Mouse (Mus musculus) heart, postnatal 4 days (tissue): Measurements from ENCODE around the gene Rab11b. TPM values are rescaled to one million over a fixed set of nuclear protein-coding genes. Genes with fewer than 3 reads are reported as not detected.

ENCODE experiments used
- DNase-seq: peaks from one replicate; pipeline ENCODE4 v3.0.0; 2021
- total RNA-seq, 2 experiments: library from RNA; stranded (reverse); gene quantifications; 2 replicates each; pipeline ENCODE4 v1.2.3; 2021

Gene Rab11b
- 100 to 1,000 TPM; 333 to 343 TPM for total RNA-seq

GRCm38 (mm10) chr17:33760255-33761165 lies at the start of gene Rab11b:
TSS of gene Rab11b (minus strand) at chr17:33760530.
- DNase-seq, result peak; percentile 100

DNA sequence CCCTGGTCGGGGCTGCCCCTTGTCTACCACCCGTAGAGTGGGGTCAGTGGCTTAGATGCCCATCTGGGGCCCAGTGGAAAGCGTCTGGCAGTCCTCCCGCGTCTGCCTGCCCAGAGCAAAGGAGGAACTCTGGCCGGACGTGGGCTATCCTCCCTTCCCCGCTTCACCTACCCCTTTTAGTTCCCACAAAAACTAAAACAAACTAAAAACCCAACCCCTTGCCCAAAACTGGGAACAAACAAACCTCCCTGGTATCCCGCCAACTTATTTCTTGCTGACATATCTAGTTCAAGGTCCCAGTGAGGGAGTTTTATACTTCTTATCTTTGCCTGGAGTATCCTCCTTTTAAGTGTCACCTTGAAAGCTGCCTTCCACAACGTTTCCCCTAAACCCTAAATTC lies 47.9 kb upstream of the Rab11b start:
- no peak for DNase-seq

- no peak for DNase-seq
Observed at GRCm38 (mm10) chr17:33807181-33807888, 47.0 kb upstream of the Rab11b start.

- DNase-seq, result no peak
Observed at GRCm38 (mm10) chr17:33804745-33805144, 44.4 kb upstream of the Rab11b start.

DNA sequence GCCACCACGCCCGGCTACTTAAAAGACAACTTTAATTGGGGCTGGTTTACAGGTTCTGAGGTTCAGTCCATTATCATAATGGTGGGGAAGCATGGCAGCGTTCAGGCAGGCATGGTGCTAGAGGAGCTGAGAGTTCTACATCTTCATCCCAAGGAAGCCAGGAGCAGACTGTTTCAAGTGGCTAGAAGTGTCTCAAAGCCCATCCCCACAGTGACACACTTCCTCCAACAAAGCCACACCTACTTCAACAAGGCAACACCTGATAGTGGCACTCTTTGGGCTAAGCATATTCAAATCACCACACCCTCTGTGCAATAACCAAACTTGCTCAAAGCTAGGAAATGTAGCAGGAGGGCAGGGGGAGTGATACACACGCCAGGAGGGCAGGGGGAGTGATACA lies 43.9 kb upstream of the Rab11b start:
- DNase-seq, result no peak

GRCm38 (mm10) chr17:33802221-33802620 lies 41.9 kb upstream of the Rab11b start:
- no peak for DNase-seq

DNA sequence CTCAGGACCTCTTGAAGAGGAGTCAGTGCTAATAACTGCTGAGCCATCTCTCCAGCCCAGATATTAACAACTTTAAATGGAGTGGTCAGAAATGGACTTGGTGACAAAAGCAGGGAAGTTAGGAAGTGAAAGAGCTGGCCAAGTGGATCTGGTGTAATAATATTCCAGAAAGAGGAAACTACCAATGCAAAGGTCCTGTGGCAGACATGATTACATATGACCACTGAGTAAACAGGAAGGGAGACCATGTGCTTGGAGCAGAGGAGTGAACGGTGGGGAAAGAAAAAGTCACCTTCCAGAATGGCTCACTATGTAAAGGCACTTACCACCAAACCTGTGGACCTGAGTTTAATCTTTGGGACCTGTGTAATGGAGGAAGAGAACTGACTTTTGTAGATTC lies 38.9 kb upstream of the Rab11b start:
- no peak for DNase-seq

- peak; percentile 50 for DNase-seq
Observed at GRCm38 (mm10) chr17:33798306-33798705, 38.0 kb upstream of the Rab11b start.

DNA sequence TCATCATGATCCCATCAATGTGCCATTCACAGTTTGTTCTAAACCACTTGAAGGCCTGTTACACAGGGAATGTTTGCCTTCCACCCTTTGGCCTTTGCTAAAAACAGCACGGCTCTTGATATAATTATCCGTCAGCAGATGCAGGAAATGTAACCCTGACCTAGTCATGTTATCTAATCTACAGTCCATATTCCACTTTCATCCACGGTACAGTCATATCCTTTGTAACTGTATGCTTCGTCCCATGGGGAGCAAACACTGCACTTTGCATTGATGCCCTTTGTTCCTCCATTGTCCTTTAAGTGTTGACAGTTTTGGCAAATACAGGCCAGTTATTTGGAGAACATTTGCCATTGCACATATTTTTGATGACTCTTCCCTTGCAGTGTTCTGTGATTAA lies 28.4 kb upstream of the Rab11b start:
- DNase-seq, result no peak

DNA sequence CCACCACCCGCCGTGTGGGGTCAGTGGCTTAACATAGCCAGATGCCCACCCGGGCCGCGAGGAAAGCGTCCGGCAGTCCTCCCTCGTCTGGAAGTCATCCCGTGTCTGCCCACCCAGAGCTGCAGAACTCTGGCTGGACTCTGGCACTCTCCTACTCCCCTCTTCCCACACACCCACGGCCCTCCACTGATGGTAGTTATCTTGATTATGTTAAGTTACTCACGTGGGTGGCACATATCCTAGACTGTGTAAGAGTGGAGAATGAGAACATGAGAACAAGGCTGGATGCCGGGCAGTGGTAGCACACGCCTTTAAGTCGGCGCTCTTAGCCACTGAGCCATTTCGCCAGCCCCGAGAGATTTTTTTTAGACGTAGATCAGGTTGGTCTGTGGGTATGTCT lies 26.0 kb upstream of the Rab11b start:
- DNase-seq, result no peak

GRCm38 (mm10) chr17:33784939-33785338 lies 24.6 kb upstream of the Rab11b start:
- DNase-seq, result no peak

GRCm38 (mm10) chr17:33783408-33783807 lies 23.1 kb upstream of the Rab11b start:
- peak; percentile 92 for DNase-seq

GRCm38 (mm10) chr17:33782067-33782466 lies 21.7 kb upstream of the Rab11b start:
- peak; percentile 37 for DNase-seq

GRCm38 (mm10) chr17:33781124-33781977 lies 21.0 kb upstream of the Rab11b start, which contains the start of gene Angptl4:
TSS of gene Angptl4 (minus strand) at chr17:33781830.
- DNase-seq, result peak; percentile 83

DNA sequence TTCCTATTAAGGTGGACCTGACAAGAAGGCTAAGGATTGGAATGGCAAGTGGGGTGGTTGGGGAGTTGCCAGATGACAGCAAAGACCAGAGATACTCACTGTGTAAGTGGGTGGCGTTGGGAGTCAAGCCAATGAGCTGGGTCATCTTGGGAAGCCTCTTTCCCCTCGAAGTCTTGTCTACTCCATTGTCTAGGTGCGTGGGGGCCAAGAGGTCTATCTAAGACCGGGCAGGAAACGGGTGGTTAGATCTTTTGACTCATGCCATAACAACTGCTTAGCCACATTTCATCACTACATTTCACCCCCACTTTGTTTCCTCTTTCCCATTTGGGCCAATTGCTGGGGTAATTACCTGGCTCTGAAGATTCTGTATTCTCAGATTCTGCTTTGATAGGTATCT lies 20.1 kb upstream of the Rab11b start:
- DNase-seq, result peak; percentile 81

GRCm38 (mm10) chr17:33779967-33780295 lies 19.6 kb upstream of the Rab11b start:
- no peak for DNase-seq

- peak; percentile 99 for DNase-seq
Observed at GRCm38 (mm10) chr17:33779271-33779966, 19.1 kb upstream of the Rab11b start.

DNA sequence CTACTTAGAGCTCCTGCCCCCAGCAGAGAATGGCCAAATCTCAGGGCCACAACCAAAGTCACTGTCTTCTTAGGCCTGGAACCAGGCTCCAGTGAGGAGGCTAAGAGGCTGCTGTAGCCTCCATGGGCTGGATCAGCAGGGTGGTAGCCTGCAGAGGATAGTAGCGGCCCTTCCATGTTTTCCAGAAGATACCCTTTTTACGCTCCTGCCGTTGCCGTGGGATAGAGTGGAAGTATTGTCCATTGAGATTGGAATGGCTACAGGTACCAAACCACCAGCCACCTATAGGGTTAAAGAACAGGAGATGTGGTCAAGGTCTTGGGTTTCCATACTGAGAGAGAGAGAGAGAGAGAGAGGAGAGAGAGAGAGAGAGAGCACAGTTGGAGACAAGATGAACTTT lies 15.0 kb upstream of the Rab11b start:
- no peak for DNase-seq

GRCm38 (mm10) chr17:33774573-33775155 lies 14.3 kb upstream of the Rab11b start:
- no peak for DNase-seq

- DNase-seq, result no peak
Observed at GRCm38 (mm10) chr17:33773871-33774572, 13.7 kb upstream of the Rab11b start.

DNA sequence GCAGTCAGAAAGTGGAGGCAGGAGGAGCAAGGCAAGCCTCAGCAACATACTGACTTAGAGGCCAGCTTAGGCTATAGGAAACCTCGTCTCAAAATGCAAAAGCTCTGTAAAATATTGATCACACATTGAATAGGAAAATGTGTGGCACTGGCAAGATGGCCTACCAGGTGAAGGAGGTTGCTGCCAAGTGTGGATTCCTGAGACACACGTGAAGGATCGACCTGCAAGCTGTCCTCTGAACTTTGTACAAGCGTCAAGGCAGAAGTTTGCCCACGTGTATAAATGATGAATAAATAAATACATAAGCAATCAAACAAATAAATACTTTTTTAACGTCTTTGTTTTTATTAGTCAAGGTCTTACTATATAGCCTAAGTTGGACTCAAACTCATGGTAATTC lies 13.1 kb upstream of the Rab11b start:
- DNase-seq, result no peak
